Mouse (Mus musculus) midbrain, embryonic 12.5 days (tissue): ENCODE data around the gene Cda. TPM values are rescaled to one million over a fixed set of nuclear protein-coding genes. Genes with fewer than 3 reads are reported as not detected.

Source experiments
- ATAC-seq: fragments of 200-750 bp; cut with Nextera tagmentation; 2 replicates; pipeline ENCODE4 v1.8.0; 2017; ENCODE audit warnings: low read depth, moderate TSS enrichment, moderate library complexity; ENCODE audit not compliant: low FRiP score
- H3K27ac ChIP-seq: fragments of 300-500 bp; sonication (generic); replicated peaks from 2 replicates; pipeline ENCODE4 v1.5.1; 2016; ENCODE audit warnings: mild to moderate bottlenecking
- H3K27me3 ChIP-seq: fragments of 300-500 bp; sonication (generic); 2 replicates; pipeline ENCODE4 v1.6.1; 2016; ENCODE audit warnings: mild to moderate bottlenecking
- H3K36me3 ChIP-seq: fragments of 300-500 bp; sonication (generic); 2 replicates; pipeline ENCODE4 v1.6.1; 2016
- H3K4me1 ChIP-seq: fragments of 300-500 bp; sonication (generic); 2 replicates; pipeline ENCODE4 v1.6.1; 2016
- H3K4me2 ChIP-seq: fragments of 300-500 bp; sonication (generic); replicated peaks from 2 replicates; pipeline ENCODE4 v1.6.1; 2016; ENCODE audit warnings: mild to moderate bottlenecking, moderate library complexity
- H3K4me3 ChIP-seq: fragments of 300-500 bp; sonication (generic); 2 replicates; pipeline ENCODE4 v1.5.1; 2016; ENCODE audit warnings: mild to moderate bottlenecking
- H3K9ac ChIP-seq: fragments of 300-500 bp; sonication (generic); replicated peaks from 2 replicates; pipeline ENCODE4 v1.6.1; 2016; ENCODE audit warnings: mild to moderate bottlenecking, moderate library complexity
- H3K9me3 ChIP-seq: fragments of 300-500 bp; sonication (generic); 2 replicates; pipeline ENCODE4 v1.6.1; 2016; ENCODE audit warnings: mild to moderate bottlenecking
- WGBS: fragments of 180-500 bp; shearing (Covaris S2); methylation state at CpG from one replicate; pipeline ENCODE4 v1.1.7; 2016; 5-methylcytosine and 5-hydroxymethylcytosine counted together
- polyA plus RNA-seq: library from polyadenylated mRNA; unstranded; fragments of >200 nt; fragmentation: Nextera tagmentation; extraction: Ambion mirVana; gene quantifications from 2 replicates; pipeline ENCODE4 v1.2.1, GENCODE M21; 2016

Gene Cda
- 1.6 and 1.8 TPM in 2 replicates for polyA plus RNA-seq

DNA sequence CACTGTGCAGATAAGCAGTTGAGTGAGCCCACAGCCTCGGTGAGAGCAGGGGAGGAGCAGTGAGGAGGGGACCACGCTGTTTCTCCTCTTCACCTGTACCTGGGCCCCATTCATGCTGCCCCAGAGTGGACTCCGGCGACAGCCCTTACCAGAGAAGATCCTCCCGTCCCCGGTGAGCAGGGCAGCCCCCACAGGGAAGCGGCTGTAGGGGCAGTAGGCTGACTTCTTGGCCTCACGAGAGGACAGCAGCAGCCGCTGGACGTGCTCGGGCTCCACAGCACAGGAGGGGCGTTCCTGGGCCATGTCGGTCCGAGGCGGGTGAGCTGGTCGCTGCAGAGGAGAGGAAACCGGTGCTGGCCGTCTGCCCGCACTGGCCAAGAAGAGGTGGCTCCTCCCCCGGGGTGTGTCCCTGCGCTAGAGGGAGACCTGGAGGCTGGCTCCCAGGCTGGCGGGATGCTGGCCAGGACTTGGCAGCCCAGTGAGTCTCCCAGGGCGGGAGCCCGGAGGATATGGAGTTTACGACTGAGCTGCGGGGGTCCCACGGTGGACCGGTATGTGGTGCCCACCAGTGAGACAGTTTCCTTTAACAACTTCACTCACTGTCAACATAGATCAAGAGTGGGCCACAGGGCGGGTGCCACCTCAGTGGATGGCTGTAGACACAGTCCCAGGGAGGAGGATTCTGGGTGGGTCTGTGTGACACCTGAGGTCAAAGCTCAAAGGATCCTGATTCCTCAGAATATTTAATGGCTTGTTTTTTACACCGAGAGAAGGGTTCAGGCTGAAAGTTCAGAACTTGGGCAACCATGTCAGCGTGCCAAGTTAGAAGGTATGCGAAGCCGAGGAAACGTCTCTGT lies at the start of gene Cda:
TSS of gene Cda (minus strand) at position 352 of the 857 bp plus-strand sequence.
- Histone ChIP-seq H3K36me3 (no peaks in the 10 kb centered on the region), H3K27me3 (peaks cover 41% of the 10 kb centered on the region), H3K27ac (no peak within 1 kb of the TSS), H3K9me3 (no peaks in the 10 kb centered on the region), H3K4me2 (peak within 1 kb of the TSS; percentile 61), H3K4me1 (peaks cover 12% of the 10 kb centered on the region), H3K9ac (peak within 1 kb of the TSS; percentile 43), H3K4me3 (peak within 1 kb of the TSS; percentile 33)
- peak; percentile 65; the same call in 1 of the 2 replicates for ATAC-seq
- 11% methylated on average over 34 of the region's 34 CpGs for WGBS

DNA sequence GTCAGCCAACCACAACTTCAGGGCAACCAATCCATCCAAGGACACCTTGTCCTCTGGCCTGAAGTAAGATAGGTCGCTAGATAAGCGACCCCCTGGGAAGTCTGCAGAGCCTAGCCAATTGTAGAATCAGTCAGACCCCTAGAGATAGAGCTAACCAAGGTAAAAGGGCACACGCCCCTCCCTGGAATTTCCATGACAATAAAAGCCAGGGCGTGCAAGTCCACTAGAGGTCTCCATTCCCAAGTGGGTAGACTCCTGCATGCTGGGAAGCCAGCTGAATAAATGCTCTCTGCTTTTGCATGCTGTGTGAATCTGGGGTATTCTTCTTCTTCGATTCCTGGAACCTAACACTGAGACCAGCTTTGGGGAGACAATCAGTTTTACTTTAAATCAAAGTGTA lies 48.6 kb upstream of the Cda start:
- no peaks in the 10 kb centered on the region for H3K9me3 ChIP-seq
- 48% methylated on average over 5 of the region's 5 CpGs for WGBS
- H3K4me3 ChIP-seq = no peak overlapping the region
- no peak overlapping the region for H3K4me2 ChIP-seq
- H3K27ac ChIP-seq = no peak overlapping the region
- H3K36me3 ChIP-seq = no peaks in the 10 kb centered on the region
- H3K4me1 ChIP-seq = peaks cover 10% of the 10 kb centered on the region; the same call in 1 of the 2 replicates
- H3K27me3 ChIP-seq = peaks cover 47% of the 10 kb centered on the region; the same call in 1 of the 2 replicates
- ATAC-seq = no peak
- no peak overlapping the region for H3K9ac ChIP-seq

DNA sequence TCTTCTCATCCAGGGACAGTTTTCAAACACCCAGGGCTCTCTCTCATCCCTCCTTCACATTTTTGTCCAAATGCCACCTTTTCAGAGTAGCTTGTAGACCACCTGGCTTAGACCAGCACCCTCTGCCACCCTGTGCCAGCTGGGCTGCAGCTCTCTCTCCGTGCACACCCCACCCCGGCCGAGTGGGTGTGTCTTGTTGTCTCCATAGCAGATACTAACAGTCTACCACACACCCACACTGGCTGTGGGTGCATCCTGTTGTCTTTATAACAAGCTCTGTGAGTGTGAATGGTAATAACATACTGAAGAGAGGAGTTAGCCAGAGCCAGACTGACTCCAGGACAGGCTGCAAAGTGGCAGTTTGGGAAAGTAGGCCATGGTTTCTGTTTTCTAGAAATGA lies 48.2 kb upstream of the Cda start:
- no peak overlapping the region for H3K4me2 ChIP-seq
- H3K36me3 ChIP-seq = no peaks in the 10 kb centered on the region
- peaks cover 10% of the 10 kb centered on the region; the same call in 1 of the 2 replicates for H3K4me1 ChIP-seq
- 85% methylated on average over 3 of the region's 3 CpGs for WGBS
- peaks cover 50% of the 10 kb centered on the region; the same call in 1 of the 2 replicates for H3K27me3 ChIP-seq
- no peaks in the 10 kb centered on the region for H3K9me3 ChIP-seq
- H3K27ac ChIP-seq = no peak overlapping the region
- no peak for ATAC-seq
- H3K9ac ChIP-seq = no peak overlapping the region
- no peak overlapping the region for H3K4me3 ChIP-seq

DNA sequence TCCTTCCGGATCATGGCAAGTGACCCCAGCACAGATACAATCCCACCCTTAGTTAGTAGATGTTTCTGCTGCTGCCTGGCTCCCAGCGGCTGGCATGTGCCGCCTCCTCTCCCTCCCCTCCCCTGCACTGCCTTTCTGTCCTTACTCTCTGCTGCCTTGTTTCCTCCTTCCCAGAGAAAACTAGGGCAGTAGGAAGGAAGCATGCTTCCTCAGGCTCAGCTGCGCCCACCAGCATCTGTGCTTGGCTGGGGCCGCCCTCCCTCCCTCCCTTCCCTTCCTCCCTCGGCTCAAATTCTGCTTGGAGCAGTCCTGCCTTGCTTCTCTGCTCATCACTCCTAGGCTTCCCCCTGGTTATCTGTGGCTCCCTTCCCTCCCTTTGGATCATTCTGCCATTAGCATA lies 46.9 kb upstream of the Cda start:
- ATAC-seq = no peak

GRCm38 (mm10) chr4:138411504-138412121 lies 43.8 kb upstream of the Cda start:
- no peak overlapping the region for H3K4me3 ChIP-seq
- H3K9ac ChIP-seq = no peak overlapping the region
- H3K36me3 ChIP-seq = no peaks in the 10 kb centered on the region
- ATAC-seq = no peak
- 56% methylated on average over 7 of the region's 7 CpGs for WGBS
- H3K4me2 ChIP-seq = no peak overlapping the region
- peaks cover 3% of the 10 kb centered on the region; the same call in 1 of the 2 replicates for H3K4me1 ChIP-seq
- peaks cover 36% of the 10 kb centered on the region; the same call in 1 of the 2 replicates for H3K27me3 ChIP-seq
- H3K9me3 ChIP-seq = no peaks in the 10 kb centered on the region
- H3K27ac ChIP-seq = no peak overlapping the region

More for the DNA sequence above, 46.9 kb upstream of the Cda start:
- Histone ChIP-seq H3K4me2 (no peak overlapping the region), H3K9ac (no peak overlapping the region), H3K27me3 (peaks cover 50% of the 10 kb centered on the region; the same call in 1 of the 2 replicates), H3K4me1 (peaks cover 10% of the 10 kb centered on the region; the same call in 1 of the 2 replicates), H3K36me3 (no peaks in the 10 kb centered on the region), H3K27ac (peak overlapping the region; percentile 20; the same call in 1 of the 2 replicates), H3K9me3 (no peaks in the 10 kb centered on the region), H3K4me3 (no peak overlapping the region)
- 29% methylated on average over 6 of the region's 6 CpGs for WGBS

DNA sequence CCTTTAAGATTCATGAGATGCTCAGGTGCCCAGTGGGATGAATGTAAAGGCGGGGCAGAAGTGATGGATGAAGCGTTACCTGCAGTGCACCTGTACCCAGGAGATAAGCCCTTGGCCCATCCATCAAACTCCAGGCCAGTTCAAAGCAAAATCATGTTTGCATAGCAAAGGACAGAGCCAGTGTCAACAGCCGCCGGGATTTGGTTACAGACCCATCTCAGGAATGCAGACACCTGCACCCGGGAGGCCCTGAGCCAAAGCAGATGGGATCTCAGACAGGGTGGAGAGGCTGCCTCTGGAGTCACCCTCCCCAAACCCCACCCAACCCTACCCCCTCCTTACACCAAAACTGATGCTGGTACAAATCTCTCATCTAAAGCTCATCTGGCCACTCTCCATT lies 43.2 kb upstream of the Cda start:
- H3K4me2 ChIP-seq = no peak overlapping the region
- WGBS = 22% methylated on average over 5 of the region's 5 CpGs
- no peak for ATAC-seq
- H3K4me1 ChIP-seq = peaks cover 3% of the 10 kb centered on the region; the same call in 1 of the 2 replicates
- H3K27ac ChIP-seq = no peak overlapping the region
- H3K36me3 ChIP-seq = no peaks in the 10 kb centered on the region
- peaks cover 35% of the 10 kb centered on the region; the same call in 1 of the 2 replicates for H3K27me3 ChIP-seq
- no peaks in the 10 kb centered on the region for H3K9me3 ChIP-seq
- no peak overlapping the region for H3K9ac ChIP-seq
- no peak overlapping the region for H3K4me3 ChIP-seq

GRCm38 (mm10) chr4:138407479-138408194 lies 39.8 kb upstream of the Cda start:
- Histone ChIP-seq H3K4me2 (no peak overlapping the region), H3K4me1 (no peaks in the 10 kb centered on the region), H3K9ac (no peak overlapping the region), H3K27ac (no peak overlapping the region), H3K9me3 (no peaks in the 10 kb centered on the region), H3K27me3 (peaks cover 23% of the 10 kb centered on the region; the same call in 1 of the 2 replicates), H3K36me3 (no peaks in the 10 kb centered on the region), H3K4me3 (no peak overlapping the region)
- 86% methylated on average over 12 of the region's 13 CpGs for WGBS
- no peak for ATAC-seq

DNA sequence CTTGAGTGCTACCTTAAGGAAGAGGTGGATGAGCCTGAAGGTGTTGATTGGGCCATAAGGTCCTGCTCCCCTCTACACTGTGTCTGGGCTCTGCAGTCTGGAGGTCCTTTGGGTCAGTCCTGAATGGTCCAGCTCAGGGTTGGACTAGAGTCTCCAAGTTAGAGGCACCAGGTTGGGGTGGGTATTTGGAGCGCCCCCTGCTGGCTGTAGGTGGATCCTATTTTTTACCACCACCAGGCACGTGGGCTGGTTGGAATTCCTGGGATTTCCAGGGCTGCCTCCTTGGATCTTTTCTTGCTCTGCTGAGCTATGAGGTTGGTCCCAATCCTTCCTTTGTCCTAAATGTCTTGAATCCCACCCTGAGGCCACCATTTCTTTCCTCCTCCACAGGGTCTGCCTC lies 37.0 kb upstream of the Cda start:
- H3K9me3 ChIP-seq = no peaks in the 10 kb centered on the region
- ATAC-seq = no peak
- H3K27ac ChIP-seq = no peak overlapping the region
- H3K4me3 ChIP-seq = no peak overlapping the region
- H3K4me1 ChIP-seq = no peaks in the 10 kb centered on the region
- 4% methylated on average over 2 of the region's 2 CpGs for WGBS
- peaks cover 9% of the 10 kb centered on the region for H3K27me3 ChIP-seq
- no peaks in the 10 kb centered on the region for H3K36me3 ChIP-seq
- no peak overlapping the region for H3K4me2 ChIP-seq
- H3K9ac ChIP-seq = no peak overlapping the region

DNA sequence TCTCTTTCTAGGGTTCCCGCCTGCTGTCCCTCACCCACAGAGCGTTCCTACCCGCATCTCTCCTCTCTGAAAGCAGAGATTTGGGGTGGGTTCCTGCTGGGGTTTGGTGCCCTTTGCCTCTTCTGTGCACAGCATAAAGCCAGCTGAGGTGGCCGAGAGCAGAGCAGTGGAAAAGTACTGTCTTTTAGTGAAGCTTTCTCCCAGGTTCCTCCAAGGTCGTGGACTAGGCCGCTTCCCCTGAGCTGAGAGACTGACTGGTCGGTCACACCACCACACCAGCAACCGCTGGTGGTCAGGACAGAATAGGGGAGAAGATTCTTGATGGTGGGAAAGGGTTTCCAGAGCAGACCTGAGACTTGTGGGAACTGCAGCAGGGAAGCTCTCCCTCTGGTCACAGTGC lies 28.9 kb upstream of the Cda start:
- ATAC-seq = no peak

GRCm38 (mm10) chr4:138395971-138396645 lies 28.3 kb upstream of the Cda start, which contains the start of gene Fam43b:
Fam43b (minus strand) TSS chr4:138396528.
- no peak within 1 kb of the TSS for H3K9ac ChIP-seq
- H3K27me3 ChIP-seq = peaks cover 83% of the 10 kb centered on the region
- peaks cover 17% of the 10 kb centered on the region for H3K4me1 ChIP-seq
- peak within 1 kb of the TSS; percentile 55 for H3K4me2 ChIP-seq
- H3K4me3 ChIP-seq = peak within 1 kb of the TSS; percentile 40
- no peak for ATAC-seq
- H3K27ac ChIP-seq = no peak within 1 kb of the TSS
- no peaks in the 10 kb centered on the region for H3K9me3 ChIP-seq
- WGBS = 1% methylated on average over 46 of the region's 46 CpGs
- no peaks in the 10 kb centered on the region for H3K36me3 ChIP-seq

More for the DNA sequence above, 28.9 kb upstream of the Cda start:
- Histone ChIP-seq H3K27me3 (peaks cover 78% of the 10 kb centered on the region), H3K9ac (no peak overlapping the region), H3K4me2 (peak overlapping the region; percentile 55), H3K36me3 (no peaks in the 10 kb centered on the region), H3K4me1 (peaks cover 17% of the 10 kb centered on the region), H3K4me3 (peak overlapping the region; percentile 40), H3K27ac (no peak overlapping the region), H3K9me3 (no peaks in the 10 kb centered on the region)
- 6% methylated on average over 8 of the region's 8 CpGs for WGBS
